Mouse (Mus musculus) testis, adult 2 months (tissue): ENCODE measurements around the gene Noxa1.

ENCODE experiments used
- CTCF ChIP-seq: fragments of 200-500 bp; IDR thresholded peaks from 2 replicates; pipeline ENCODE4 v1.5.1; 2012; ENCODE audit warnings: low read depth, mild to moderate bottlenecking, inconsistent platforms, low read length, moderate library complexity; ENCODE audit not compliant: control insufficient read depth, insufficient read depth, insufficient replicate concordance
- POLR2A ChIP-seq: fragments of 200-500 bp; IDR thresholded peaks from 2 replicates; pipeline ENCODE4 v1.6.1; 2012; ENCODE audit warnings: low read depth, mild to moderate bottlenecking, inconsistent platforms, low read length, moderate library complexity; ENCODE audit not compliant: control insufficient read depth

GRCm38 (mm10) chr2:25064285-25064684 is 30.7 kb downstream of the Noxa1 start:
- TF ChIP-seq CTCF: no peak
- TF ChIP-seq POLR2A: no peak
